Mouse (Mus musculus): ENCODE measurements at regions not wholly inside any gene's neighbourhood (a gene's known extent, or its start where the extent isn't known, plus 50 kb on each side); places are given as distances from the start of the nearest gene placed in this dataset.
A peak's percentile ranks its signal among the peaks of the same experiment; 100 is the strongest.
"Not testable (repeated sequence)": the region's sequence is repeated elsewhere in the genome, so short reads cannot be mapped to it uniquely, and the experiment has no call there.

DNA sequence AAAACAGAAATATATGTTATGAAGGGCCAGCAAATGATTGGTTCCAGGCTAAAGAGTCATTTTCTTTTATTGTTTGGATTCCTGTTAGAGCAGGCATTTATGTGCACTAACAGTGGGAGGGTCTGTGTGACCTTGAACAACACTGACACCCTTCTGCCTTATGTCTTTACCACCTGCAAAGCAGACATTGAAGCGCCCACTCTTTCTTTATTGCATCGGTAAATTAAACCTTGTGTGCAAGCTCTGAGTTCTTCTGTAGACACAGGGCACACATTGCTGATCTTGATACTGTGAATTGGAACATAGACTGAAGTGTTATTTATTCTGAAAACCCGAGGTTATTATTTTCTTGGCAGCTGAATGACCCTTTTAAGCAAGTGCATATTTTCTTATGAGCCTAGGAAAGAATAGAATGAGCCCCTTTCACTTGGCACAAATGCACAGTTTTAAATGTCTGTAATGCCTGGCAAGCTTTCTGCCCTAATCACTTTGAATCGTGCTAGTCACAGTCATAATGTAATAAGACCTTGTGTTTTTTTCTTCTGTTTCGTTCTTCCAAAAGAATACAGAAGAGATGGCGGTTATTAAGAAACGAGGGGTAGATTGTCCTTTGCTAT is 125.1 kb upstream of the Cobl start:
- DNase-seq = no peak

DNA sequence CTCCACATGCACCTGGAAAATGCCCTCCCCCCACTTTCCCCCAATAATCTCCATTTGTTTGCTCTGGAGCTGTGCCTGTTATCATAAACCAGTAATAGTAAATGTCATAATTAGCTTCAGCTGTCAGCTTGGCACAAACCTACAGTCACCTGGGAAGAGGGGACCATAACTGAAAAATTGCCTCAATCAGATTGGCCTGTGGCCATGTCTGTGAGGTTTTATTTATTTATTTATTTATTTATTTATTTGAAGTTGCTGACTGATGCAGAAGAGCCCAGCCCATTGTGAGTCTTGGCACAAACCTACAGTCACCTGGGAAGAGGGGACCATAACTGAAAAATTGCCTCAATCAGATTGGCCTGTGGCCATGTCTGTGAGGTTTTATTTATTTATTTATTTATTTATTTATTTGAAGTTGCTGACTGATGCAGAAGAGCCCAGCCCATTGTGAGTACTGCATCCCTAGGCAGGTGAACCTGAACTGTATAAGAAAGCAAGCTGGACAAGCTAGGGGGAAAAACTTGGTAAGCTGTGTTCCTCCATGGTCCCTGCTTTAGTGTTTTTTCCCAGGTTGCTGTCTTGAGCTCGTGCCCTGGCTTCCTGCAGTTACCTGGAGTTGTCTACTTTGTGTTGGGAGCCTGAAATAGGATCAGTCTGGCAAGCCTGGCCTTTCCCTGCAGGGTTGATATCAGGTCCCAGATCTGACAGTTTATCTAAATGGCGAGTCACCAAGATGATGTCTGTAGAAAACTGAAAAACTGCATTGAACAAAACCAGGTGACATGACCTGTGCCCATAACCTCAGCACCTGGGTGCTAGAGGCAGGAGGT is 120.3 kb upstream of the Cobl start:
- not testable (repeated sequence) for DNase-seq

DNA sequence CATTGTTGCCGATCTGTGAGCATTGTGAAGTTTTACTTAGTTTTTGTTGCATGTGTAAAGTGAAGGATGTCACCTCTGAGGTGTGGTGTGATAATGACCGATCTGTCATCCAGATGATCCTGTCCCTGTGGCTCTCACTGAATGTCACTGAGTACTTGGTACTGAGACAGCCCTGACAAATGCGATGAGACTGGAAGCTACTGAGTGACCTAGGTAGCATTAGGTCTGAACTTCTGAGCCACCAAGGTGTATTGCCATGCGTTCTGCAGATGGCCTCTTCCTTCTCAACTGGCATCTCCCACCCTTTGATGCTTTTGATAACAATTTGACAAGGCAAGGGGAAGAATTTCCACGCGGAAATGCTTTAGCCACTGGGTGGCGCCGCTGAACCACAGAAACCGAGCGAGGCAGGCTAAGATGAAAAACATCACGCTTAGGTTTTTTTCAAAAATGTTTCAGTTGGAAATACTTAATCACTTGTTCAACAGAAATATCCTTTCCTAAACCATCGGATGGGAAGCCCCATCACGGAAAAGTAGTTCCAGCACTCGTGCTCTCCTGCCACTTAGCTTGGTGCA is 114.3 kb upstream of the Cobl start:
- DNase-seq = peak; percentile 46

DNA sequence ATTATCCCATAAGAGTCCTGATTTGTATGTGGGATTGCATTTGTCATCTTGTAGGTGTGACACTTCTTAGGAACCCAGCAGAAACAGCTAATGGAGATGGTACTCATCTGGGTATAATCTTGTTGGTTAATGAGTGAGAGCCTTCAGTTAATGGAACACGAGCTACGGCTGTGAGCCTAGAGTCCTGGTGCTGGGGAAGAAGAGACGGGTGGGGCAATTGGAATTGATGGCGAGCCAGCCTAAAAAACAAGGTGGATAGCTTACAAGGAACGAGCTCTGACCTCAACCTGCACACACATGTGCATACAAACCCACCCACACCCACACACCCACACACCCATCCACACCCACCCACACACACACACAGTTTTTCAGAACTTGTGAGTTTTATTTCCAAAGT is 94.9 kb upstream of the Cobl start:
- no peak for DNase-seq

DNA sequence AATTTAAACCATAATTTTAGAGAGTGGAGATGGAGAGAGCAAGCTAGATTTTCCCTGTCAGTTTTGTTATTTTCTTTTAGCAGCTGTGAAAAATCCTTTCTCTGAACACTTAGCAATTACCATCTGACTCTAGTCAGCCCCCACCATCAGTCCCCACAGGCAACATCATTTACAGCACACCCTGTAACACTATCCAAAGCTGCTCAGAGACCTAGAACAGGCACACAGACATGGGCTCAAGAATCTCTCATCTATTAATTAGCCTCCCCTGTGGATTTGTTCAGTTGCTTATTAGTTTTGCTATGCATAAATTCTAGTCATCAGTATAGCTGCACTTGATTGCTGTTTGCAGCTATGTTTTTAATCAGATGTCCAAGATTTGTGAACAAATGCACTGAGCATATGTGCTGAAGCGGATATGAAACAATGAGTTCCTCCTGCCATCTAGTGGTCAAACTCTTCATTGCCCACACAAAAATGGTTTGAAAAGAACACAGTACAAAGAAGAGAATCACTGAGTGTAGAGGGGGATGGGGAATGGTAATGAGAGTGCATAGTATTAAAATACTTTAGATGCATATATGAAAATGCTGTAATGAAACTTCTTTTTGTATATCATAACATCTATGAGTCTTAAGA is 94.4 kb upstream of the Cobl start:
- no peak for DNase-seq

DNA sequence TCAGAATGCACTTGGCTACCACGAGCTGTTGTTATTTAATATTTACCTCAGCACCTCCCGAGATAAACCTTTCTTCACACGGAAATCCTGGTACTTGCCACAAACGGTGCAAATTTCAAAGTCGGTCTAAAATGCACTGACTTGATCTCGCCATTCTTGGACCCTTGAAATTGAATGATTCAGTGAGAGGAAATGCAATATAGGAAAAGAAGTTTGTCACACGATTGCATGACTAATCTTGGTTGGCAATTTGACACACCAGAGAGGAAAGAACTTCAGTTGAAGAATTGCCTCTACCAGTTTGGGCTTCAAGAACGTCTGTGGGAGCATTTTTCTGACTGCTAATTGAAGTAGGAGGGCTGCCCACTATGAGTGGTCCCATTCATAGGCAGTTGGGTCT is 93.4 kb upstream of the Cobl start:
- no peak for DNase-seq

DNA sequence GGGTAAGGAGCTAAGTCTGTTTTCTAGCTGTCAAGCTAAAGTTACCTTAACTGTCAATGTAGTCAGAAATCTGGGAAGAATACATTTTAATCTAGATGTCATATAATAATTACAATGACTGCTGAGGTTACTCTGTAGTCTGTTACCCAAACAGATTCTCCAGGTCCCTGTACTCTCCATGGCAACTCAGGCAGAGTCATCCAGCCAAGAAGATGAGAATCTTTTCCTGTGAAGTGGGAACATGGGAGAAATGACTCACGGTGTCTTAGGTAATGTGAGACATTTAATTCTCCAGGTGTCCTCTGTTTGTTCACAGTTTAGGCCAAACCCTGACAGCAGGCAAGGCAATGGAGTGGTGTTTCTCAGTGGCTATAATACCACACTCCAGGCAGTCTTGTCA is 81.0 kb upstream of the Cobl start:
- no peak for DNase-seq

DNA sequence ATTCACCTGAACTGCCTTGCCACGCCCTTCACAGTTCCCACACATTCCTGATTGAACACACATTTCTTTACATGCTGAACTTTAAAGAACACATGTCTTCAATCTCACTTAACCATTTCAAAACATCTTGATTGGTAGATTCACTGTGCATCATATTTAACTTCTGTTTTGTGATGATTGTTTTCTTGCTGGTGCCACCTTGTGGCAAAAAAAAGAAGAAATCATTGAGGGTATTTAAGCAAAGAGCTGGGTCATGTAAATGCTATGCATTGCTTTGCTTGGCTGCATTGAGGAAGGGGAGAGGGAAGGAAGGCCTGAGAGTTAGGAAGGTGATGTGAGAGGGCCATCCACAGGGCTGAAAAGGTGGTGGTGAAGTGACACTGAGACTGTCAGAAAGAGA is 78.3 kb upstream of the Cobl start:
- no peak for DNase-seq

DNA sequence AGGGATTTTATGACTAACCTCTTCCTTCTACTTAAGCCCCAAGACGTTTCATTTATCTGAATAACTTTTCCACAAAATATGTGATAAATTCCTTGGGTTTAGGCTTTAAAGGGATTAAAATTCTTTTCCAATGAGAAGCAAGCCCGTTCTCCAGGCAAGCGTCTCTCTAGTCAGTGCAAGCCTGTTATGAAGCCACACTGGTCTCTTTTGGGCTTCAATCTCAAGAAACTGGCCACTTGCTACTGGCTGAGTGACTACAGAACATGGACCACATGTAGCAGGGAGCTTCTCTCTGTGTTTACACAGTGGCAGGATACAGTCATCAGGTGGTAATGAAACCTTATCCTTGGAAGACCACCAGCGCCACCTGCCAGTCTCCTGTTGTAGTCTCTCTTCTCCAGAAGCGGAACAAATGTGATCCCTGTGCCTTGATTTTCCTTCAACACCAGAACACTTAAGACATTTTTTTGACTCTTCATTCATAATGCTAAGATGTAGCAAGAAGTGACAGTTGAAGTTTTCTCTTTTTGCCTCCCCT is 75.6 kb upstream of the Cobl start:
- DNase-seq = no peak

DNA sequence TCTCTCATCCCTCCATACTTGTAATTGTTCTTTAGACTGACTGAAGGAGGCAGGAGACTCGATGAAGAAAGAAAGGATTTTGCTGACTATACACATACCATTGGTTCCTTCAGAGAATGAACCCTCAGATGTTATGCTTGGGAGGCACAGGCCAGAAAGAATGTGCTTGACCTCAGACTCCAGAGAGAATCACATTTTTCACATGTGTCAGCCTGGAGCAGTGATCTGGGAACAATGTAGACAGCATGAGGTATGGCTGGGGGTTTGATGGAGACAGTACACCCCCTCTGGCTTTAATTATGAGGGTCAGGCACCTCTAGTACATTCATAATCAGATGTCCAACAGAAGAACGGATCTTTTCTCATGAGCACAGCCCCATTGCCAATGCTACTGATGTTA is 70.3 kb upstream of the Cobl start:
- no peak for DNase-seq

DNA sequence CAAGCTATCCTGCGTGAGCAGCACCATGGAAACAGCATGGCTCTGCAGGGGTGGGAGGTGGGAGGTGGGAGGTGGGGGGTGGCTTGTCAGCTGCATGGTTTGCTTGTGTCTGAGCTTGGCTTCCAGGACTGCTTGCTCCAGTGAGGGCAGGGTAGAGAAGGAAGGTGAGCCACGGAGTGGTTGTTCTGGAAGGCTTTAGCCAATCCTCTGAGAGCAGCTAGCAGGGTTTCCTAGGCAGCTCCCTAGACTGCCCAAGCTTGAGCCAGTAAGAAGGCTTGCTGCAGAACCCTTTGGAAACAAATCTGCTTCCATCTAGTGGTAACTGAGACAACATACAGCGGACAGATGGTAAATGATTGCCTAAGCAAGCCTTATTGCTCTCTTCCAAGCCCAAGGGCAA is 67.5 kb upstream of the Cobl start:
- peak; percentile 12 for DNase-seq

DNA sequence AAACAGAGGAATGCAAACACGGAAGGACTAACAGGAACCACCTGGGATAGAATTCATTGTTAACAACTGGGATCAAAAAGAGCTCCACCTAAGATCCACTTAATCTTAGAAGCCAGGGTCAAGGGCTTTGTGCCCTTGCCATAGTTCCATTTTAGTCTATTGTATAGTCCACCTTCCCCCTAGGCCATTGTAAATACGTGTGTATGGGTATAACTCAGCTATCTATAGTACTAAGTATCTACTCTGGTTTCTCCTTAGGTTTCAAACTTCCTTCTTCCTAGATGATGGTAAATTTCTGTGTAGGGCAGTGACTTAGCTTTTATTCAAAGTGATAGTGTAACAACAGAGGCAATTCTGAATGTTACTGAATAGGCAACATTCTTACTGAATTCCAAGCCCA is 57.3 kb upstream of the Cobl start:
- not testable (repeated sequence) for DNase-seq

DNA sequence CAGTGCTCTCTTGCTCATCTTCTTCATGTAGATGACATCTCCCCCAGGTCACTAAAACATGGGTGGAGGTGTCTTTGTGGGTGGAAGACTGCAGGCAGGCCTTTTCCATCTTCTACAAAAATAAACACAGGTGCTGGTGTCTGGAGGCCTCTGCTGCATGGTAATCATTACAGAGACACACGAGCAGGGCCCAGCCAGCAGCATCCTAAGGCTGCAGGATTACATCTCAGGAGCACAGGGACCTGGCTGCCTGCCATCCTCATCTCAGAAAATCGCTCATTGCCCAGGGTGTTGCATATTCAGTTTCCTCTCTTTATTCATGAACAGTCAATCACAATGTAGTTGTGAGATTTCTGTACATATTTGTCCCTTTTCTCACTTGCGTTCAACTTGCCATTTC is 56.5 kb upstream of the Cobl start:
- DNase-seq = peak; percentile 7

DNA sequence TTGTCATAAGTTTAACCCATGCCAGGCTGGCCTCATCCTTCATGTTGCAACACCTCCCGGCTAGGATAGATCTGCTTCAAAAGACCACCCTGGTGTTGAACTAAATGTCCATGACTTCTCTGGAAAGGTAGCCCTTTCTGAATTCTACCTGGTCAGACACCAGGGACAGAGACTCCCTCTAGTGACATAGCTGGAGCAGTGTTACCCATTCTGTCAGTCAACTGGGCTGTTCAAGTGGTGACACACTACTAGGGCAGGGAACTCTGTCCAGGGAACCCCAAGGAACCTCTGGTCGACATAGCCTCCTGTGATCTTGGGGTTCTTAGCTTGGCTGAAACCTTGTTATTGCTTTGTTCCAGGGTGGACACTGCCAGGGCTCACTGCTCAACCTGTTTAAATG is 51.6 kb upstream of the Cobl start:
- DNase-seq = no peak

Measured in gastrocnemius, postnatal 10 days (tissue).